Mouse (Mus musculus) embryonic facial prominence, embryonic 10.5 days (tissue): ENCODE data around the gene Vcl. TPM values are rescaled to one million over a fixed set of nuclear protein-coding genes. Genes with fewer than 3 reads are reported as not detected.

Experiments
- DNase-seq: peaks from one replicate; pipeline ENCODE4 v3.0.0-alpha.2; 2017; ENCODE audit warnings: low spot score
- H3K27ac ChIP-seq: fragments of 300-500 bp; sonication (generic); replicated peaks from 2 replicates; pipeline ENCODE4 v1.5.1; 2016; ENCODE audit warnings: mild to moderate bottlenecking
- H3K27me3 ChIP-seq: fragments of 300-500 bp; sonication (generic); replicated peaks from 2 replicates; pipeline ENCODE4 v1.6.1; 2016; ENCODE audit warnings: low read depth, mild to moderate bottlenecking; ENCODE audit not compliant: poor library complexity, severe bottlenecking
- H3K36me3 ChIP-seq: fragments of 300-500 bp; sonication (generic); replicated peaks from 2 replicates; pipeline ENCODE4 v1.6.1; 2016; ENCODE audit warnings: mild to moderate bottlenecking, moderate library complexity
- H3K4me1 ChIP-seq: fragments of 300-500 bp; sonication (generic); 2 replicates; pipeline ENCODE4 v1.6.1; 2016
- H3K4me3 ChIP-seq: fragments of 300-500 bp; sonication (generic); 2 replicates; pipeline ENCODE4 v1.5.1; 2016; ENCODE audit warnings: mild to moderate bottlenecking, moderate library complexity
- H3K9me3 ChIP-seq: fragments of 300-500 bp; sonication (generic); 2 replicates; pipeline ENCODE4 v1.6.1; 2016; ENCODE audit warnings: mild to moderate bottlenecking
- WGBS: fragments of 180-500 bp; shearing (Covaris S2); methylation state at CpG from one replicate; pipeline ENCODE4 v1.1.7; 2016; 5-methylcytosine and 5-hydroxymethylcytosine counted together
- polyA plus RNA-seq: library from polyadenylated mRNA; unstranded; fragments of >200 nt; fragmentation: Nextera tagmentation; extraction: Ambion mirVana; gene quantifications from 2 replicates; pipeline ENCODE4 v1.2.1, GENCODE M21; 2016

Vcl gene
- 36.4 and 37.9 TPM in 2 replicates for polyA plus RNA-seq

- under 1% methylated on average over 89 of the region's 89 CpGs for WGBS
These were observed at the start of gene Vcl for GRCm38 (mm10) chr14:20928848-20929745. Gene Vcl (plus strand): TSS chr14:20929398.

DNA sequence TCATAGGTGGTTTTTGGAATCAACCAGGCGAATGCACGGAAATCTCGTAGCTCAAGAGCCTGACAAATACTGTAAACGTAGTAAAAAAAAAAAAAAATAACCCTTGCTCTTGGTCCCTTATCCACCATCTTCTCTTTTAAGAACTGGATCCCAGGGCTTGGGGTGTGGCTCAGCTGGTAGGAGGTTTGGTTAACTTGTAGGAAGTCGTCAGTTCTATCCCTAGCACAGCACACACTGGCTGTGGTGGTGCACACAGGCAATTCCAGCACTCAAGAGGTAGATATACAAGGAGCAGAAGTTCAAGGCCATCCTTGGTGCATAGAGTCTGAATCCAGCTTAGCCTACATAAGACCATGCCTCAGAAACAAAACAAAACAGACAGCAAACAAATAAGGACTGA lies 44.5 kb upstream of the Vcl start:
- DNase-seq = no peak
- peaks cover 29% of the 10 kb centered on the region for H3K4me1 ChIP-seq
- 80% methylated on average over 5 of the region's 5 CpGs for WGBS
- H3K36me3 ChIP-seq = no peaks in the 10 kb centered on the region
- H3K9me3 ChIP-seq = no peaks in the 10 kb centered on the region
- no peak overlapping the region for H3K4me3 ChIP-seq
- H3K27me3 ChIP-seq = no peaks in the 10 kb centered on the region
- peak overlapping the region; percentile 59; the same call in 1 of the 2 replicates for H3K27ac ChIP-seq

More at GRCm38 (mm10) chr14:20928848-20929745, at the start of gene Vcl:
- H3K9me3 ChIP-seq = no peaks in the 10 kb centered on the region
- H3K27ac ChIP-seq = peak within 1 kb of the TSS; percentile 94
- H3K4me3 ChIP-seq = peak within 1 kb of the TSS; percentile 87
- peak; percentile 100 for DNase-seq
- H3K36me3 ChIP-seq = no peaks in the 10 kb centered on the region
- H3K27me3 ChIP-seq = no peaks in the 10 kb centered on the region
- H3K4me1 ChIP-seq = peaks cover 19% of the 10 kb centered on the region

DNA sequence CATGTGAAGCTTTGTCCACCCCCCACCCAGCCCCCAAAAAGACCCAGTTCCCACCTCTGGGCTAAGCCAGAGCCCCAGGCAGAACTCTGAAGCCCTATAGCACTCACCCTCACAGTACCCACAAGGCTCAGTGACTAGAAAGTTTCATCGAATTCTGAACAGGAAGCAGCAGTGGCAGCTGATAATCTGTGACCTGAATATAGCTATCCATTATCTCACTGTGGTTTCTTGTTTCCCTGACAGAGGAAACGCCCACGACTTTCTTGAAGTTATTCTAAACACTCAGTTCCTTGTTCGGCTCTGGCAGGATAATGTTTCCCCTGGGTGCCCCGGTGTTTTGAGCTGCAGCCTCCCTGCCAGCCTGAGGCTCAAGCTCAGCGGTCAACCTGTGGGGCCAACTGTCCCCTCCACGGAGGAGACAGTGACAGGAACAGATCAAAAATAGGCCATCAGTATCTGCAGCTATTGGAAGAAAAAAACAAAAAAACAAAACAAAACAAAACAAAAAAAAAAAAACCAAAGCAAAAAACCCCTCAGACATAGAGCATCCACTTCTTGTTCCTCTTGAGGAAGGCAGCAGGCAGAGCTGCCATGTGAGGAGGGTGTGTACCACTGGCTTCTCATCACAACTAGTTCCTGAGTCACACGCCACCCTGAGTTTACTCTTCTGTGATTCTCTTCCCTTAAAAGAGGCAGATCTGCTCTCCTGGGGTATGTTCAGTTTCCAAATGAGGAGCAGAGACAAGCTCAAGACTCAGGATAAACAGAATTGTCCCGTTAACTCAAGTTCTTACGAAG lies 43.9 kb upstream of the Vcl start:
- Histone ChIP-seq H3K36me3 (no peaks in the 10 kb centered on the region), H3K27ac (peak overlapping the region; percentile 73), H3K4me3 (no peak overlapping the region), H3K9me3 (no peaks in the 10 kb centered on the region), H3K4me1 (peaks cover 29% of the 10 kb centered on the region), H3K27me3 (no peaks in the 10 kb centered on the region)
- 25% methylated on average over 10 of the region's 10 CpGs for WGBS
- DNase-seq = peak; percentile 25

GRCm38 (mm10) chr14:20886266-20886665 lies 42.9 kb upstream of the Vcl start:
- Histone ChIP-seq H3K27ac (peak overlapping the region; percentile 73), H3K36me3 (no peaks in the 10 kb centered on the region), H3K27me3 (no peaks in the 10 kb centered on the region), H3K9me3 (no peaks in the 10 kb centered on the region), H3K4me1 (peaks cover 24% of the 10 kb centered on the region), H3K4me3 (no peak overlapping the region)
- peak; percentile 49 for DNase-seq
- WGBS = 25% methylated on average over 4 of the region's 4 CpGs

GRCm38 (mm10) chr14:20887541-20888085 lies 41.6 kb upstream of the Vcl start:
- Histone ChIP-seq H3K4me3 (no peak overlapping the region), H3K27ac (no peak overlapping the region), H3K9me3 (no peaks in the 10 kb centered on the region), H3K4me1 (peaks cover 32% of the 10 kb centered on the region), H3K27me3 (no peaks in the 10 kb centered on the region), H3K36me3 (no peaks in the 10 kb centered on the region)
- 69% methylated on average over 7 of the region's 7 CpGs for whole genome bisulfite sequencing
- no peak for DNase-seq

- no peaks in the 10 kb centered on the region for H3K27me3 ChIP-seq
- H3K4me3 ChIP-seq = no peak overlapping the region
- H3K9me3 ChIP-seq = no peaks in the 10 kb centered on the region
- H3K27ac ChIP-seq = peak overlapping the region; percentile 40; the same call in 1 of the 2 replicates
- DNase-seq = peak; percentile 15
- H3K4me1 ChIP-seq = peaks cover 15% of the 10 kb centered on the region
- 53% methylated on average over 9 of the region's 9 CpGs for WGBS
- H3K36me3 ChIP-seq = no peaks in the 10 kb centered on the region
These were observed 37.2 kb upstream of the Vcl start for GRCm38 (mm10) chr14:20891941-20892402.

- H3K4me1 ChIP-seq = peaks cover 8% of the 10 kb centered on the region
- H3K4me3 ChIP-seq = no peak overlapping the region
- H3K36me3 ChIP-seq = no peaks in the 10 kb centered on the region
- no peak for DNase-seq
- H3K27ac ChIP-seq = no peak overlapping the region
- WGBS = 74% methylated on average over 4 of the region's 4 CpGs
- no peaks in the 10 kb centered on the region for H3K27me3 ChIP-seq
- H3K9me3 ChIP-seq = no peaks in the 10 kb centered on the region
These were observed 35.4 kb upstream of the Vcl start for GRCm38 (mm10) chr14:20893815-20894214.

DNA sequence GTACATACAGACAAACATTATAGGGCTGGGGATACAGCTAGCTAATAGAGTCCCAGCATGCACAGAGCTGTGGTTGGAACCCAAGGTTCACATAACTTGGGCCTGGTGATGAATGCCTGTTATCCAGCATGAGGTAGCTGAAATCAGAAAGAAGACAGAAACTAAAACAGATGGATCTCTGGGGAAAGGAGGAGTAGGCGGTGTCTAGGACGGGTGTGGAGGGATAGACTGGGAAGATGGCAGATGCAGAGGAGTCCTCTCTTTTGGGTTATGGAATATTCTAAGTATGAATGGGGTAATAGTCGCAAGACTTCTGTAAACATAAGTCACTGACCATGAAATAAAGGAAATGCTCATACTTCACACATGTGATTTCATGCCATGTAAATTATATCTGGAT lies 27.9 kb upstream of the Vcl start:
- H3K36me3 ChIP-seq = no peaks in the 10 kb centered on the region
- no peak for DNase-seq
- H3K27ac ChIP-seq = no peak overlapping the region
- no peaks in the 10 kb centered on the region for H3K9me3 ChIP-seq
- no peak overlapping the region for H3K4me3 ChIP-seq
- no peaks in the 10 kb centered on the region for H3K27me3 ChIP-seq
- H3K4me1 ChIP-seq = no peaks in the 10 kb centered on the region
- WGBS = 94% methylated on average over 3 of the region's 3 CpGs

- DNase-seq = no peak
- Histone ChIP-seq H3K36me3 (no peaks in the 10 kb centered on the region), H3K9me3 (no peaks in the 10 kb centered on the region), H3K4me1 (no peaks in the 10 kb centered on the region), H3K4me3 (no peak overlapping the region), H3K27ac (no peak overlapping the region), H3K27me3 (no peaks in the 10 kb centered on the region)
- 89% methylated on average over 6 of the region's 6 CpGs for WGBS
These were observed 26.1 kb upstream of the Vcl start for GRCm38 (mm10) chr14:20903137-20903536.

DNA sequence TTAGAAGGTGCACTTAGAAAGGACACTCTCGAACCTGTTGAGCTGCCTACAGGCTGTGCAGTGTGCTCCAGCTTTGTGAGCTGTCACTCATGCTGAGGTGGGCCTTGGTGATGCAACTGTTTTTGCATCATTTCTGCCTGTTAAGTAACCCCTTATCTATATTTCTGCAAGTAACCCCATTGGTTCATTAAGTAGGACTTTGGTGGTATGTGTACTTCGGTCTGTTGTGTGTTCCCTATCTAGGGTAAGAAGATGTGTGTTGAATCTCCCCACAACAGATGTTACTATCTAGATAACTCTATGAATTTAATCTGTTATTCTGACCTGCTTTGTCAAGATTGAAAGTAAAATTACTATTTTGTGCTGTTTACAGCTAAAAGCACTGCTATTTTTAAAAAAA lies 17.4 kb upstream of the Vcl start:
- no peak overlapping the region for H3K27ac ChIP-seq
- DNase-seq = no peak
- 82% methylated on average over 2 of the region's 2 CpGs for WGBS
- no peaks in the 10 kb centered on the region for H3K4me1 ChIP-seq
- no peaks in the 10 kb centered on the region for H3K27me3 ChIP-seq
- H3K4me3 ChIP-seq = no peak overlapping the region
- no peaks in the 10 kb centered on the region for H3K36me3 ChIP-seq
- no peaks in the 10 kb centered on the region for H3K9me3 ChIP-seq

GRCm38 (mm10) chr14:20914415-20914814 lies 14.8 kb upstream of the Vcl start:
- Histone ChIP-seq H3K4me1 (no peaks in the 10 kb centered on the region), H3K36me3 (no peaks in the 10 kb centered on the region), H3K27me3 (no peaks in the 10 kb centered on the region), H3K4me3 (no peak overlapping the region), H3K9me3 (no peaks in the 10 kb centered on the region), H3K27ac (no peak overlapping the region)
- no peak for DNase-seq
- 70% methylated on average over 2 of the region's 2 CpGs for WGBS
